ENCODE assay signal across 10 mouse cellular contexts in genomic region chr8:84338493-84338892, GRCm38 (mm10). TPM values are rescaled to one million over a fixed set of nuclear protein-coding genes. Genes with fewer than 3 reads are reported as not detected.
A peak's percentile ranks its signal among the peaks of the same experiment; 100 is the strongest.
DNase-seq lines count a peak whose midpoint lies in the region; ATAC-seq lines count a peak whose summit lies in the region.
"Had no signal": no experiment of that assay in that cellular context is flagged by ENCODE, and none has a peak within 500 bp of the region (broad histone marks: within the 10 kb centered on the region; RNA-seq: fewer than 3 reads in every experiment).

No protein-coding gene starts in this region.

- no peaks in the 10 kb centered on the region for H3K36me3 ChIP-seq in kidney, embryonic 16.5 days (ENCODE audit: insufficient read depth, low read length)
- no peaks in the 10 kb centered on the region for H3K36me3 ChIP-seq in kidney, embryonic 14.5 days (ENCODE audit: control insufficient read depth, insufficient read depth, low read length)
- H3K36me3 ChIP-seq in hindbrain, embryonic 11.5 days (ENCODE audit: control insufficient read depth, insufficient read depth, low read length), result no peaks in the 10 kb centered on the region
- no peaks in the 10 kb centered on the region for H3K36me3 ChIP-seq in neural tube, embryonic 14.5 days (ENCODE audit: control insufficient read depth, insufficient read depth, low read length)
- H3K36me3 ChIP-seq: G1E; lung, embryonic 15.5 days had no signal

- peak; percentile 82 for DNase-seq in cerebellum, adult 9-11 months
- DNase-seq in hindbrain, embryonic 11.5 days (ENCODE audit: low spot score), result no peak
- no peak for DNase-seq in heart, adult 9 months (ENCODE audit: low spot score in 2 of 2)
- no peak for DNase-seq in urinary bladder, postnatal 10 days (ENCODE audit: low spot score)

- 8% methylated on average over 17 of the region's 17 CpGs for WGBS in kidney, embryonic 16.5 days
- 10% methylated on average over 17 of the region's 17 CpGs for WGBS in kidney, embryonic 14.5 days
- 14% methylated on average over 17 of the region's 17 CpGs for WGBS in hindbrain, embryonic 11.5 days
- 12% methylated on average over 17 of the region's 17 CpGs for WGBS in neural tube, embryonic 14.5 days

- H3K27ac ChIP-seq in kidney, embryonic 16.5 days (ENCODE audit: low read length), result no peak overlapping the region
- H3K27ac ChIP-seq in kidney, embryonic 14.5 days (ENCODE audit: low read depth, low read length), result no peak overlapping the region
- H3K27ac ChIP-seq in hindbrain, embryonic 11.5 days (ENCODE audit: low read depth, low read length), result no peak overlapping the region
- H3K27ac ChIP-seq in neural tube, embryonic 14.5 days (ENCODE audit: low read depth, low read length), result no peak overlapping the region
- H3K27ac ChIP-seq: lung, embryonic 15.5 days had no signal

- no peaks in the 10 kb centered on the region for H3K4me1 ChIP-seq in kidney, embryonic 16.5 days (ENCODE audit: insufficient read depth, low read length)
- no peaks in the 10 kb centered on the region for H3K4me1 ChIP-seq in kidney, embryonic 14.5 days (ENCODE audit: control insufficient read depth, insufficient read depth, low read length)
- H3K4me1 ChIP-seq in hindbrain, embryonic 11.5 days (replicated peaks; ENCODE audit: control insufficient read depth, insufficient read depth, low read length), result no peaks in the 10 kb centered on the region; the same call in 1 of the 2 replicates
- no peaks in the 10 kb centered on the region for H3K4me1 ChIP-seq in neural tube, embryonic 14.5 days (ENCODE audit: control insufficient read depth, insufficient read depth, low read length)
- H3K4me1 ChIP-seq: lung, embryonic 15.5 days had no signal

- H3K4me3 ChIP-seq in kidney, embryonic 16.5 days (ENCODE audit: low read length), result no peak overlapping the region
- H3K4me3 ChIP-seq in kidney, embryonic 14.5 days (ENCODE audit: low read length), result no peak overlapping the region
- H3K4me3 ChIP-seq in hindbrain, embryonic 11.5 days (ENCODE audit: low read depth, low read length), result no peak overlapping the region
- no peak overlapping the region for H3K4me3 ChIP-seq in neural tube, embryonic 14.5 days (ENCODE audit: low read depth, low read length)
- H3K4me3 ChIP-seq: lung, embryonic 15.5 days had no signal

- H3K27me3 ChIP-seq in kidney, embryonic 16.5 days (ENCODE audit: insufficient read depth, low read length), result peaks cover 9% of the 10 kb centered on the region; the same call in 1 of the 2 replicates
- peaks cover 22% of the 10 kb centered on the region for H3K27me3 ChIP-seq in kidney, embryonic 14.5 days (ENCODE audit: control insufficient read depth, insufficient read depth, low read length)
- H3K27me3 ChIP-seq in hindbrain, embryonic 11.5 days (ENCODE audit: control insufficient read depth, insufficient read depth, low read length), result peaks cover 13% of the 10 kb centered on the region; the same call in 1 of the 2 replicates
- no peaks in the 10 kb centered on the region; the same call in 1 of the 2 replicates for H3K27me3 ChIP-seq in neural tube, embryonic 14.5 days (ENCODE audit: control insufficient read depth, insufficient read depth, low read length)

- H3K9ac ChIP-seq in kidney, embryonic 16.5 days (replicated peaks; ENCODE audit: low read length), result no peak overlapping the region
- no peak overlapping the region for H3K9ac ChIP-seq in kidney, embryonic 14.5 days (ENCODE audit: low read depth, low read length)
- H3K9ac ChIP-seq in hindbrain, embryonic 11.5 days (ENCODE audit: low read depth, low read length), result no peak overlapping the region
- H3K9ac ChIP-seq in neural tube, embryonic 14.5 days (replicated peaks; ENCODE audit: low read depth, low read length), result no peak overlapping the region
- H3K9ac ChIP-seq: lung, embryonic 15.5 days had no signal

- ATAC-seq in kidney, embryonic 16.5 days (ENCODE audit: low FRiP score, low TSS enrichment), result no peak
- ATAC-seq in kidney, embryonic 14.5 days (ENCODE audit: low FRiP score, low TSS enrichment), result no peak
- no peak for ATAC-seq in hindbrain, embryonic 11.5 days (ENCODE audit: low FRiP score)
- ATAC-seq in neural tube, embryonic 14.5 days (ENCODE audit: low read depth), result no peak
- no peak for ATAC-seq in activated CD4-positive, CD25-positive, alpha-beta regulatory T cell, adult 4 months

- H3K9me3 ChIP-seq in kidney, embryonic 16.5 days (ENCODE audit: low read length), result no peaks in the 10 kb centered on the region
- no peaks in the 10 kb centered on the region for H3K9me3 ChIP-seq in kidney, embryonic 14.5 days (ENCODE audit: control insufficient read depth, low read length)
- no peaks in the 10 kb centered on the region for H3K9me3 ChIP-seq in hindbrain, embryonic 11.5 days (ENCODE audit: control insufficient read depth, low read length)
- no peaks in the 10 kb centered on the region for H3K9me3 ChIP-seq in neural tube, embryonic 14.5 days (ENCODE audit: control insufficient read depth, low read length)
- H3K9me3 ChIP-seq: G1E; lung, embryonic 15.5 days had no signal

- peak overlapping the region; percentile 14; the same call in 1 of the 2 replicates for H3K4me2 ChIP-seq in kidney, embryonic 16.5 days (replicated peaks; ENCODE audit: low read depth, low read length)
- H3K4me2 ChIP-seq in kidney, embryonic 14.5 days (replicated peaks; ENCODE audit: low read depth, low read length), result no peak overlapping the region; the same call in 1 of the 2 replicates
- H3K4me2 ChIP-seq in hindbrain, embryonic 11.5 days (replicated peaks; ENCODE audit: low read depth, low read length), result peak overlapping the region; percentile 14
- H3K4me2 ChIP-seq in neural tube, embryonic 14.5 days (ENCODE audit: low read depth, low read length), result peak overlapping the region; percentile 6; the same call in 1 of the 2 replicates
- H3K4me2 ChIP-seq: lung, embryonic 15.5 days had no signal

RNA-seq across cellular contexts. Expression of gene Cacna1a, which starts 49.7 kb away (rescaled TPM):
- 2.0 and 3.0 TPM in 2 replicates for polyA plus RNA-seq in kidney, embryonic 16.5 days (2015; fragmentation: Nextera tagmentation; extraction: Ambion mirVana)
- 3.6 and 4.4 TPM in 2 replicates for polyA plus RNA-seq in kidney, embryonic 14.5 days (2014; fragmentation: Nextera tagmentation; extraction: Ambion mirVana)
- 5.2 and 10.4 TPM in 2 replicates for polyA plus RNA-seq in hindbrain, embryonic 11.5 days (2014; fragmentation: Nextera tagmentation; extraction: Ambion mirVana)
- 20.1 and 29.8 TPM in 2 replicates for polyA plus RNA-seq in neural tube, embryonic 14.5 days (2014; fragmentation: Nextera tagmentation; extraction: Ambion mirVana)
- polyA plus RNA-seq in activated CD4-positive, CD25-positive, alpha-beta regulatory T cell, adult 4 months (2017; shearing (Covaris generic)), result 10 to 100 TPM in 1 of 2 experiments, 1 to 10 TPM in 1; 5.8 to 10.5 TPM
